Mouse (Mus musculus): ENCODE data around the gene Uaca.

- no peak for TF ChIP-seq CTCF (IDR thresholded peaks at IDR 0.05; ENCODE audit: extremely low read depth, insufficient read depth, insufficient read length, insufficient replicate concordance)
- no peak for TF ChIP-seq POLR2A (IDR thresholded peaks at IDR 0.05; ENCODE audit: low read depth, low read length)
Observed at GRCm38 (mm10) chr9:60765181-60765580, 29.2 kb upstream of the Uaca start.
